Mouse (Mus musculus): ENCODE results near the gene Gm17606.
"Not testable (repeated sequence)": the region's sequence is repeated elsewhere in the genome, so short reads cannot be mapped to it uniquely, and the experiment has no call there.

Gm17606 gene

DNA sequence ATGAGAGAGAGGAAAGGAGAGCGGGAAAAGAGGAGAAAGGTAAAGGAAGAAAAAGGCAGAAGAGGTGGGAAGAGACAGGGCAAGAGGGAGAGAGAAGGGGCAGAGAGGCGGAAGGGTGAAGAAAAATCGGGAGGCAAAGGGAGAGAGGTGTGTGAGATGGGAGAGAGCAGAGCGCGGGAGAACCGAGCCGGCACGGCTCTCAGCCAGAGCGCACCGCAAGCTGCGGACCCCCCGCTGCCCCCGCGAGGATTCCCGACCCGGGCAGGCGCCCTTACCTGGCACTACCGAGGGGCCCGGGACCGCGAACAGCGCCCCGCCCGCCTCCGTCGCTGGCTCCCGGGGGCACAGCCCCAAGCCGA is at the start of gene Gm17606:
Gene Gm17606 (plus strand): TSS at position 7 of the 359 bp plus-strand sequence.
- no peak for DNase-seq (ENCODE audit: low spot score in 2 of 2)

DNA sequence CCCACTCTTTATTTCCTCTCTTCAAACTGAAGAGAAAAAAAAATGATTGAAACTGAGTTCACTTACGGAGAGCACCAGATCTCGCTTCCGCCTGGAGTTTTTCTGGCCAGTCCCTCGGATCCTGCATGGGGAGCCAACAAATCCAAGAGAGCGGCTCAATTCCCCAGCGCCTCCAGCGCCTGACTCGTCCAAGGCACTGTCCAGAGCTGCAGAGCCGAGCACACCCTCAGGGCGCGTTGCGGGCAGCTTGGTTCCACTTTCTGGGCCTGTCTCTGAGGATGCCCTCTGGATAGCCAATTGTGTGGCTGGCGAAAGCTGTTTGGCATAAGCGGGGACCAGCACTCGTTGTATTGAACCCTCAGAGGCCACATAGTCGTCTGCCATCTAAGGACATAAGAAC is 49.7 kb upstream of the Gm17606 start:
- no peak for DNase-seq (ENCODE audit: low spot score in 2 of 2)

- DNase-seq (ENCODE audit: low spot score in 2 of 2) = peak in 1 of 2 experiments; percentile 60
These were observed 48.3 kb upstream of the Gm17606 start for GRCm38 (mm10) chr14:54592319-54592934.

- DNase-seq (ENCODE audit: low spot score in 2 of 2) = no peak
These were observed 46.7 kb upstream of the Gm17606 start for GRCm38 (mm10) chr14:54594055-54594454.

GRCm38 (mm10) chr14:54594631-54595414 is 45.9 kb upstream of the Gm17606 start:
- peak in 1 of 2 experiments; percentile 54 for DNase-seq (ENCODE audit: low spot score in 2 of 2)

DNA sequence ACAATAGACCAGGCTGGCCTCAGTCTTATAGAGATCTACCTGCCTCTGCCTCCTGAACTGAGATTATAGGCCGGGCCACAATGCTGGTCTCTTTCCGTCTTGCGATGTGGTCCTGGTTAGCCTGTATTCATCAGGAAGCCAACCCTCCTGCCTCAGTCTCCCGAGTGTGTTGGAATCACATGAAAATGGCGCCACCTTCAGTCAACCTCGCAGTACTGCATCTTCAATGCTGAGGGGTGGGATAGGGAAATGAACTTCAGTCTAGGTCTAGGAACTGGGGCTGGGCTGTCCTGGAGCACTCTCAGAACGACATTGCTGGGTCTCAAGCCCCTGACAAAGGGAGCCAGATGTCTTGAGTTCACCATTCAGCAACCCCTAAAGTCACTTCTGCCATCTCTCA is 43.7 kb upstream of the Gm17606 start:
- DNase-seq (ENCODE audit: low spot score in 2 of 2) = no peak

DNA sequence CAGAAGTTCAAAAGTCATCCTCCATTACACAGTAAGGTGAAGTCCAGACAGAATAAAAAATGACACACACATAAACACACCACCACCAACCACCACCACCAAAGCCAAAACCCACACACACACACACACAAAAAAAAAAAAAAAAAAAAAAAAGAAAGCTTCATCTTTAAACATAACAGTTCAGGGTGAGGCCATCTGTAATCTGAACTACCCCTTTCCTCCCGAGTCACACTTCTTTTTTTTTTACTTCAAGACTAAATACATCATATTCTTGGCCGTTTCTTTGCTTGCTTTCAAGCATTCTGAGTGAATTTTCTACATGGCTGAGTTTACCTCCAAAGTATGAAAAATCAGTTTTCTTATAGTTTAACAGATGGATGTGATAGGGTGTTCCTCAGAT is 39.2 kb upstream of the Gm17606 start:
- no peak for DNase-seq (ENCODE audit: low spot score in 2 of 2)

- DNase-seq (ENCODE audit: low spot score in 2 of 2) = no peak
These were observed 38.1 kb upstream of the Gm17606 start for GRCm38 (mm10) chr14:54602613-54603012.

DNA sequence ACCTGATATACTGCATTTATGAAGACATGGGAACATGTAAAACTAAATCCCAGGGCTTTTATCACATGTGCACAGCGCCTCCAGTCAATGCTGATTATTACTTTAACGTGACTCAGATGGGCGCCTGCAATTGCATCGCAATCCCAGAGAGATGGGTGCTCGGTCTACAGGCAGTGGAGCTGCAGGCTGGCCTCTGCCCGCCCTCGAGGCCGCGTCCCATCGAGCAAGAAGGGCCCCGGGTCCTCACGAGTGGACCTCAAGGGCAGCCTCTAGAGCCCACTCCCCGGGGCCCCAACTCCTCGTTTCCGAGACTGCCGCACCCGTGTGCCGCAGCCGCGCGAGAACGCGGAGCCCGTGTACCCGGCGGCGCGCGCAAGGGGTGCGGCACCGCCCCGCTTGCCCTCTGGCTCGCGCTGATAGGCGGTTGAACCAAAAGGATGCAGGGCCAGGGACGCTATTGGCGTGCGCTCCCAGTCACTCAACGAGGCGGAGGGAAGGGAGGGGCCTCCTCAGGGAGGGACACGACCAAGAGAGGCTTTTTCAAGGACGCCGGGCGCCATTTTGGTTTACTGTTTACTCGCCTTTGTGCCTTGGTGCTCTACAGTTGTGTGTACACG is 37.6 kb upstream of the Gm17606 start:
- peak; percentile 90 to 97 for DNase-seq (ENCODE audit: low spot score in 2 of 2)

DNA sequence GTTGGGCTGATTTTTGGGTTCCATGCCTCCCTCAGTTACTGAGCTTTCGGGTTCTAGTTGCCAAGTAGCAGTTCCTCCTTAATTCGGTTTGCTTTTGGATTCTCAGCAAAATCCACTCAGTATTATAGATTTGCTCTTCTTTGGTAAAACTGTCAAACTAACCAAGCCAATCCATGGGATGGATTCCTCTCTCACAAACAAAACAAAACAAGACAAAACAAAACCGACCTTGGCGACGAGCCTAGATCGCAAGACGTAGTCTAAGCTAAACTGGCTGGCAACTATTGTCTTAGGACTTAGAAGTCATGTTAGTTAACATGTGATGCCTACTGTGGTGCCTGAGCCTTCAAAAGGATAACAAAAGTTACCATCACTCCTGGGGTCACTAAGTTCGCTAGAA is 37.1 kb upstream of the Gm17606 start:
- DNase-seq (ENCODE audit: low spot score in 2 of 2) = no peak

DNA sequence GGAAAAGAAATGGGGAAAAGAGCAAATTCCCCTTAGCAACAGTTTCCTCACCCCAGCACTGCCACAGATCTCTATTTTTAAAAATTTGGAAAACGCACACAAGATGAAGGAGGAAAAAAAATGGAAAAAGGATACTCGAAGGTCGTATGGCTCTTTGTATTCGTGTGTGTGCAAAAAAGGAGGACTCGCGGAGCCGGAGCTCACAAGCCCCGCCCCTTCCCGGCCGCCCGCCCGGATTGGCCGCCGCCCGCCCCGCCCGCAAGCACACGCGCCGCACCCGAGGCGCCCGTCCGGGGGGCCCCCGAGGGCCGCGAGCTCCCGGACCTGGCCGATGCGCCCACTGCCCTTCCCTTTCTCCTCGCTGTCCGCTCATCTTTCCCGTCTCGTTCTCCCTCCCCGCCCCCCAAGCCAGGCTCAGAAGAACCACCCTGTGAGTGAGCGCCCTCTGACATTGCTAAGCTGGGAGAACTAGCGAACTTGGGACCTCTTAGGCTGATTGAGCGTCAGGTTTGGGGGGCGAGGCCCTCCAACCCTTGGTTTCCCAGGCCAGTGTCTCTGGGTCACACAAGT is 34.9 kb upstream of the Gm17606 start, which contains the start of gene 4931414P19Rik:
Gene 4931414P19Rik (minus strand): TSS at position 242 of the 570 bp plus-strand sequence.
- peak in 1 of 2 experiments; percentile 62 for DNase-seq (ENCODE audit: low spot score in 2 of 2)

GRCm38 (mm10) chr14:54607226-54607625 is 33.5 kb upstream of the Gm17606 start:
- DNase-seq (ENCODE audit: low spot score in 2 of 2) = no peak

DNA sequence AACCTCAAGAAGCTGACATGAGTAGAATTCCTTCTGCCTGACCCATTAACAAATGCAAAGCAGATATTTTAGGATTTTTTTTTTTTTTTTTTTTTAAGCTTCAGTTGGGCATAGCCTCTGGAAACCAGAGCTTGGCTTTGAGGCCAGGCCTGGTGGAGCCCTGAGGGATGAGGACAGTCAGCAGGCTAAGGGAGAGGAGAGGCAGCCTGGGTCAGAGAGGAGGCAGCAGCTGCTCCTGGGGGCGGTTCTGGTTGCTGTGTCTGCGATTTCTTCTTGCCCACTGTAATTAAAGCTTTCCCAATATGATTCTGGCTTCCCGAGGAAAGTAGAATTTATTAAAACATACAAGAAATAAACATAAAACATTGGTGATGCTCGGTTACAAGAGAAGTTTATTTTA is 31.5 kb upstream of the Gm17606 start:
- DNase-seq (ENCODE audit: low spot score in 2 of 2) = no peak

DNA sequence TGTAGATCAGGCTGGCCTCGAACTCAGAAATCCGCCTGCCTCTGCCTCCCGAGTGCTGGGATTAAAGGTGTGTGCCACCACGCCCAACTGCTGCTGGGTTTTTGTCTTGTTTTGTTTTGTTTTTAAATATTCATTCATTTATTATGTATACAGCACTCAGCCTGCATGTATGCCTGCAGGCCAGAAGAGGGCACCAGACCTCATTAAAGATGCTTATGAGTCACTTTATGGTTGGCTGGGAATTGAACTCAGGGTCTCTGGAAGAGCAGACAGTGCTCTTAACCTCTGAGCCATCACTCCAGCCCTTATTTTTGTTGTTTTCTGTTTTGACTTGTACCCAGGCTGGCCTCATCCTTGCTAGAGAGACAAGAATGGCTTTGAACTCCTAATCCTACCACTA is 30.8 kb upstream of the Gm17606 start:
- no peak for DNase-seq (ENCODE audit: low spot score in 2 of 2)

DNA sequence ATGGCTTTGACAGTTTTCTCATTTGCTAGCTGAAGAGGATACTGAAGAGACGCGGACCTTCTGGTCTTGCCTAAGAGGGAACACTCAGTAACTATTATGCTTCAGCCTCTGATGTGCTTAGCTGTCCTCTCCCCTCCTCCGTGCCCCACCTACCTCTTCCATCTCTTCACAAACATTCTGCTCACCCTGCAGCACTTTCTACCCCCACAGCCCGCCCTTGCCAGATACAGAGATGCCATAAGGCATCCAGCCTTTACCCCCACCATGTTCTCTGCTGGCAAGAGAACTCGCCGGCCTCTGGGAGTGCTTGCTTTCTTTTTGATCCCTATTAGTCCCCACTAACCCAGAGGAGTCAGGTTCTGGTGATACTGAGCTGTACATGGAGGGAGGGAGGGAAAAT is 30.1 kb upstream of the Gm17606 start:
- peak in 1 of 2 experiments; percentile 66 for DNase-seq (ENCODE audit: low spot score in 2 of 2)

DNA sequence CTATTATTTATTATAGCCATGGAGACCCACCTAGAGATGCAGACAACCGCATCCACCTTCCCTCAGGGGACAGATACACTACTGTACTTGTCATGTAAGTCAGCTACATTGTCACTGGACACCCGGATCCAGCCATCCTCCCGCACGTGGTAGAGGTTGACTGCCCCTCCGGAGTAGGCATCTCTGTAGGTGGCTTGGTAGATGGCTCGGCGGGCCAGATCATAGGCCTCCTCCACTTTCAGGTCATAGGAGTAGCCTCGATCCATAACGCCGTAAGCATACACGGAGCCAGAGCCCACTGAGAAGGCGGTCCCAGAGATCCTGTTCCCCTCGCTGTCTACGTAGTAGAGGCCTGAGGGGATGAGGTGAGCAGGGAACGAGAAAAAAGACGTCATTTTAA is 26.6 kb upstream of the Gm17606 start:
- not testable (repeated sequence) for DNase-seq (ENCODE audit: low spot score in 2 of 2)

GRCm38 (mm10) chr14:54616226-54616825 is 24.4 kb upstream of the Gm17606 start:
- DNase-seq (ENCODE audit: low spot score in 2 of 2) = no peak

- DNase-seq (ENCODE audit: low spot score in 2 of 2) = no peak
These were observed 23.4 kb upstream of the Gm17606 start for GRCm38 (mm10) chr14:54617152-54617896.

GRCm38 (mm10) chr14:54617897-54618365 is 22.8 kb upstream of the Gm17606 start, which contains the start of gene Psmb5:
Gene Psmb5, minus strand, starts transcription at chr14:54618022.
- peak in 1 of 2 experiments; percentile 92 for DNase-seq (ENCODE audit: low spot score in 2 of 2)

GRCm38 (mm10) chr14:54621133-54621532 is 19.6 kb upstream of the Gm17606 start, which contains the start of gene Psmb11:
Gene Psmb11, plus strand, starts transcription at chr14:54621433.
- no peak for DNase-seq (ENCODE audit: low spot score in 2 of 2)

- no peak for DNase-seq (ENCODE audit: low spot score in 2 of 2)
These were observed 17.4 kb upstream of the Gm17606 start for GRCm38 (mm10) chr14:54623334-54623733.

Measured in left cerebral cortex, adult 9 months (tissue).